Mouse (Mus musculus) megakaryocyte, embryonic 14.5 days (primary cell): Measurements from ENCODE around the gene Tjp1.

Source experiments
- FLI1 ChIP-seq: IDR thresholded peaks from 2 replicates; pipeline ENCODE4 v1.6.1; 2012; ENCODE audit warnings: low read length, inconsistent platforms, mixed read lengths
- GATA1 ChIP-seq: IDR thresholded peaks from 3 replicates; pipeline ENCODE4 v1.6.1; 2012; ENCODE audit warnings: mixed read lengths, low read length, inconsistent platforms, borderline replicate concordance

DNA sequence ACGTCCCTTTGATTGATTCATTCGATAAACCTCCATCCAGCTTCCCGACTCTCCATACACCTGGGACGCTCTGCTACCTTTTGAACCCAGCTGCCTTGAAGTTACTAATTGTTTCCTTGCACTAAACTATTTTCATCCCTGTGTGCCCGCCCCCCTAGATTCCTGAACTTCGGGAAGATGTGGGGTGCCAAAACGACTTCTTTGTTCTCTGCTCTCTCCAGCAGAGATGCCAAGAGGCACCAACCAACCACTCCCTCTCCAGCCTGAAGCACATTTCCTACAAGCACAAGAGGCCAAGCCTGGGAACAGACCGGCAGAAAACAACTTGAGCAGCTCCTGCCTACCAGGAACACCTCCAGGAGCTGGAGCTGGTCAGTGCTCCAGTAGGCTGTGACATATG, 57.4 kb downstream of the Tjp1 start:
- TF ChIP-seq GATA1 (no peak), FLI1 (no peak)
